Comparison of ENCODE assay signal across 21 mouse cellular contexts in genomic region chr9:66613667-66614066, GRCm38 (mm10). TPM values are rescaled to one million over a fixed set of nuclear protein-coding genes. Genes with fewer than 3 reads are reported as not detected.
DNase-seq lines count a peak whose midpoint lies in the region; ATAC-seq and TF ChIP-seq lines count a peak whose summit lies in the region.
"Had no signal": no experiment of that assay in that cellular context is flagged by ENCODE, and none has a peak within 500 bp of the region (broad histone marks: within the 10 kb centered on the region; RNA-seq: fewer than 3 reads in every experiment).

No protein-coding gene starts in this region.

- DNase-seq in kidney, adult 2 months = peak; percentile 36
- DNase-seq in kidney, postnatal 14 days = no peak
- DNase-seq in lung, postnatal 0 days (ENCODE audit: low spot score) = peak; percentile 82
- DNase-seq in lung, postnatal 36 days = no peak
- peak; percentile 24 for DNase-seq in stomach, postnatal 0 days (ENCODE audit: low spot score)
- DNase-seq in frontal cortex, postnatal 14 days (ENCODE audit: low spot score in 2 of 2) = no peak
- DNase-seq in right cerebral cortex, postnatal 25 days = no peak
- DNase-seq: adrenal gland, adult 8-10 months; adrenal gland, postnatal 25 days; cerebellum, adult 11-12 months; cerebellum, adult 8-10 months; cerebellum, postnatal 10 days; gastrocnemius, postnatal 10 days; heart, adult 11 months had no signal

- no peaks in the 10 kb centered on the region for H3K27me3 ChIP-seq in kidney, adult 2 months (replicated peaks; ENCODE audit: control insufficient read depth, insufficient read depth, low read length)
- H3K27me3 ChIP-seq in lung, postnatal 0 days (replicated peaks; ENCODE audit: insufficient read depth, low read length) = no peaks in the 10 kb centered on the region
- H3K27me3 ChIP-seq in small intestine, adult 2 months (ENCODE audit: control insufficient read depth, insufficient read depth, low read length) = no peaks in the 10 kb centered on the region
- no peaks in the 10 kb centered on the region for H3K27me3 ChIP-seq in stomach, postnatal 0 days (ENCODE audit: control insufficient read depth, insufficient read depth, low read length)
- H3K27me3 ChIP-seq: hindbrain, embryonic 12.5 days; hindbrain, embryonic 15.5 days had no signal

- peak; percentile 55; the same call in 1 of the 2 replicates for TF ChIP-seq EP300 in lung, postnatal 0 days (IDR thresholded peaks at IDR 0.05)
- TF ChIP-seq EP300 in stomach, postnatal 0 days (optimal IDR thresholded peaks at IDR 0.05) = no peak

- no peak overlapping the region for H3K4me3 ChIP-seq in kidney, adult 2 months (ENCODE audit: insufficient read depth, low read depth, low read length)
- H3K4me3 ChIP-seq in lung, postnatal 0 days (ENCODE audit: low read depth, low read length) = no peak overlapping the region
- H3K4me3 ChIP-seq in small intestine, adult 2 months (ENCODE audit: low read depth, low read length) = no peak overlapping the region
- no peak overlapping the region for H3K4me3 ChIP-seq in stomach, postnatal 0 days (ENCODE audit: low read depth, low read length)
- H3K4me3 ChIP-seq: forebrain, embryonic 10.5 days; hindbrain, embryonic 12.5 days; hindbrain, embryonic 15.5 days had no signal

- ATAC-seq in lung, postnatal 0 days = peak; percentile 68
- ATAC-seq in stomach, postnatal 0 days (ENCODE audit: low FRiP score, low TSS enrichment) = peak; percentile 73
- ATAC-seq: activated CD4-positive, CD25-positive, alpha-beta regulatory T cell, adult 4 months; forebrain, embryonic 14.5 days had no signal

- H3K4me1 ChIP-seq in kidney, adult 2 months (ENCODE audit: control insufficient read depth, insufficient read depth, low read length) = peaks cover 4% of the 10 kb centered on the region; the same call in 1 of the 2 replicates
- peaks cover 11% of the 10 kb centered on the region; the same call in 1 of the 2 replicates for H3K4me1 ChIP-seq in lung, postnatal 0 days (ENCODE audit: insufficient read depth, low read depth, low read length)
- peaks cover 11% of the 10 kb centered on the region; the same call in 1 of the 2 replicates for H3K4me1 ChIP-seq in small intestine, adult 2 months (ENCODE audit: control insufficient read depth, insufficient read depth, insufficient read length, low read length)
- no peaks in the 10 kb centered on the region; the same call in 1 of the 2 replicates for H3K4me1 ChIP-seq in stomach, postnatal 0 days (replicated peaks; ENCODE audit: control insufficient read depth, insufficient read depth)

- no peak overlapping the region for H3K4me2 ChIP-seq in lung, postnatal 0 days (replicated peaks; ENCODE audit: low read depth, low read length)
- H3K4me2 ChIP-seq in stomach, postnatal 0 days (replicated peaks; ENCODE audit: low read depth) = no peak overlapping the region
- H3K4me2 ChIP-seq: heart, embryonic 11.5 days; hindbrain, embryonic 12.5 days; hindbrain, embryonic 15.5 days had no signal

- H3K9ac ChIP-seq in lung, postnatal 0 days (replicated peaks; ENCODE audit: low read depth) = no peak overlapping the region
- no peak overlapping the region for H3K9ac ChIP-seq in stomach, postnatal 0 days (ENCODE audit: low read length)
- H3K9ac ChIP-seq: hindbrain, embryonic 12.5 days; hindbrain, embryonic 15.5 days had no signal

- TF ChIP-seq POLR2A in kidney, adult 2 months (IDR thresholded peaks at IDR 0.05; ENCODE audit: low read depth, low read length) = no peak
- no peak for TF ChIP-seq POLR2A in small intestine, adult 2 months (IDR thresholded peaks at IDR 0.05; ENCODE audit: low read depth, low read length)

- no peaks in the 10 kb centered on the region for H3K36me3 ChIP-seq in kidney, adult 2 months (ENCODE audit: control insufficient read depth, insufficient read depth, low read length)
- no peaks in the 10 kb centered on the region for H3K36me3 ChIP-seq in lung, postnatal 0 days (ENCODE audit: insufficient read depth, low read length)
- no peaks in the 10 kb centered on the region for H3K36me3 ChIP-seq in small intestine, adult 2 months (ENCODE audit: control insufficient read depth, insufficient read depth, low read length)
- H3K36me3 ChIP-seq in stomach, postnatal 0 days (ENCODE audit: control insufficient read depth, insufficient read depth, low read length) = no peaks in the 10 kb centered on the region
- H3K36me3 ChIP-seq: forebrain, embryonic 10.5 days; hindbrain, embryonic 12.5 days; hindbrain, embryonic 15.5 days had no signal

- no peak overlapping the region for H3K27ac ChIP-seq in kidney, adult 2 months (ENCODE audit: insufficient read depth, low read depth, low read length)
- H3K27ac ChIP-seq in lung, postnatal 0 days (ENCODE audit: low read length) = peak overlapping the region; percentile 64; the same call in 1 of the 2 replicates
- peak overlapping the region; percentile 85 for H3K27ac ChIP-seq in small intestine, adult 2 months (ENCODE audit: insufficient read depth, low read depth, low read length)
- 0 out of 2 replicates have a peak overlapping the region, but pooled peaks have one; percentile 35 for H3K27ac ChIP-seq in stomach, postnatal 0 days (replicated peaks)
- H3K27ac ChIP-seq: forebrain, embryonic 10.5 days; hindbrain, embryonic 12.5 days; hindbrain, embryonic 15.5 days had no signal

- no peak for TF ChIP-seq CTCF in kidney, adult 2 months (conservative IDR thresholded peaks at IDR 0.05; ENCODE audit: insufficient read depth, insufficient read length, low read depth, low read length)
- no peak for TF ChIP-seq CTCF in lung, postnatal 0 days (IDR thresholded peaks at IDR 0.05)
- no peak for TF ChIP-seq CTCF in small intestine, adult 2 months (IDR thresholded peaks at IDR 0.05; ENCODE audit: extremely low read depth, insufficient read length, insufficient replicate concordance, low read depth, low read length)
- TF ChIP-seq CTCF in stomach, postnatal 0 days (IDR thresholded peaks at IDR 0.05; ENCODE audit: low read depth) = no peak

- 60% methylated on average over 7 of the region's 7 CpGs for WGBS in kidney, adult 2 months
- 42% methylated on average over 7 of the region's 7 CpGs for WGBS in lung, postnatal 0 days
- WGBS in small intestine, adult 2 months = 18% methylated on average over 7 of the region's 7 CpGs
- WGBS in stomach, postnatal 0 days = 37% methylated on average over 7 of the region's 7 CpGs

- no peaks in the 10 kb centered on the region for H3K9me3 ChIP-seq in lung, postnatal 0 days (ENCODE audit: low read length)
- H3K9me3 ChIP-seq in stomach, postnatal 0 days (ENCODE audit: control insufficient read depth, low read length) = no peaks in the 10 kb centered on the region
- H3K9me3 ChIP-seq: forebrain, embryonic 10.5 days; hindbrain, embryonic 12.5 days; hindbrain, embryonic 15.5 days had no signal

RNA-seq across cellular contexts. Expression of gene Usp3, which starts 20.7 kb away (rescaled TPM):
- 25.1 and 29.6 TPM in 2 replicates for polyA plus RNA-seq in kidney, adult 2 months (2012; rRNA removed)
- 45.9 and 51.8 TPM in 2 replicates for polyA plus RNA-seq in lung, postnatal 0 days (2015; fragmentation: Nextera tagmentation; extraction: Ambion mirVana)
- polyA plus RNA-seq in small intestine, adult 2 months (2012; rRNA removed) = 9.4 and 19.8 TPM in 2 replicates
- 42.2 and 49.2 TPM in 2 replicates for polyA plus RNA-seq in stomach, postnatal 0 days (2015; fragmentation: Nextera tagmentation; extraction: Ambion mirVana)

Comparison
In these comparisons a context has a peak if more than half of its experiments do, and no peak if none do; other contexts are left out.
1. DNase-seq: peak in kidney, adult 2 months (single experiment), lung, postnatal 0 days (single experiment) and stomach, postnatal 0 days (single experiment); none in kidney, postnatal 14 days (single experiment), lung, postnatal 36 days (single experiment), frontal cortex, postnatal 14 days (0 of 2) and right cerebral cortex, postnatal 25 days (single experiment).